Mouse (Mus musculus) midbrain, embryonic 12.5 days (tissue): ENCODE data around the gene 2810408A11Rik. TPM values are rescaled to one million over a fixed set of nuclear protein-coding genes. Genes with fewer than 3 reads are reported as not detected.

Source experiments
- ATAC-seq: fragments of 200-750 bp; cut with Nextera tagmentation; 2 replicates; pipeline ENCODE4 v1.8.0; 2017; ENCODE audit warnings: low read depth, moderate TSS enrichment, moderate library complexity; ENCODE audit not compliant: low FRiP score
- H3K27ac ChIP-seq: fragments of 300-500 bp; sonication (generic); replicated peaks from 2 replicates; pipeline ENCODE4 v1.5.1; 2016; ENCODE audit warnings: mild to moderate bottlenecking
- H3K27me3 ChIP-seq: fragments of 300-500 bp; sonication (generic); 2 replicates; pipeline ENCODE4 v1.6.1; 2016; ENCODE audit warnings: mild to moderate bottlenecking
- H3K36me3 ChIP-seq: fragments of 300-500 bp; sonication (generic); 2 replicates; pipeline ENCODE4 v1.6.1; 2016
- H3K4me1 ChIP-seq: fragments of 300-500 bp; sonication (generic); 2 replicates; pipeline ENCODE4 v1.6.1; 2016
- H3K4me2 ChIP-seq: fragments of 300-500 bp; sonication (generic); replicated peaks from 2 replicates; pipeline ENCODE4 v1.6.1; 2016; ENCODE audit warnings: mild to moderate bottlenecking, moderate library complexity
- H3K4me3 ChIP-seq: fragments of 300-500 bp; sonication (generic); 2 replicates; pipeline ENCODE4 v1.5.1; 2016; ENCODE audit warnings: mild to moderate bottlenecking
- H3K9ac ChIP-seq: fragments of 300-500 bp; sonication (generic); replicated peaks from 2 replicates; pipeline ENCODE4 v1.6.1; 2016; ENCODE audit warnings: mild to moderate bottlenecking, moderate library complexity
- H3K9me3 ChIP-seq: fragments of 300-500 bp; sonication (generic); 2 replicates; pipeline ENCODE4 v1.6.1; 2016; ENCODE audit warnings: mild to moderate bottlenecking
- WGBS: fragments of 180-500 bp; shearing (Covaris S2); methylation state at CpG from one replicate; pipeline ENCODE4 v1.1.7; 2016; 5-methylcytosine and 5-hydroxymethylcytosine counted together
- polyA plus RNA-seq: library from polyadenylated mRNA; unstranded; fragments of >200 nt; fragmentation: Nextera tagmentation; extraction: Ambion mirVana; gene quantifications from 2 replicates; pipeline ENCODE4 v1.2.1, GENCODE M21; 2016

The 2810408A11Rik gene
- polyA plus RNA-seq, 1 experiment from 2014 or later = 21.8 TPM

GRCm38 (mm10) chr11:69929712-69930111 is 28.9 kb upstream of the 2810408A11Rik start:
- Histone ChIP-seq H3K9ac (no peak overlapping the region), H3K9me3 (no peaks in the 10 kb centered on the region), H3K4me2 (no peak overlapping the region), H3K36me3 (no peaks in the 10 kb centered on the region), H3K4me3 (no peak overlapping the region), H3K27ac (no peak overlapping the region), H3K4me1 (peaks cover 3% of the 10 kb centered on the region; the same call in 1 of the 2 replicates), H3K27me3 (peaks cover 11% of the 10 kb centered on the region)
- 88% methylated on average over 4 of the region's 4 CpGs for WGBS
- no peak for ATAC-seq

GRCm38 (mm10) chr11:69927501-69927900 is 26.7 kb upstream of the 2810408A11Rik start:
- no peak overlapping the region for H3K4me2 ChIP-seq
- 97% methylated on average over 2 of the region's 2 CpGs for WGBS
- peaks cover 3% of the 10 kb centered on the region for H3K4me1 ChIP-seq
- H3K9me3 ChIP-seq = no peaks in the 10 kb centered on the region
- H3K36me3 ChIP-seq = no peaks in the 10 kb centered on the region
- no peak overlapping the region for H3K9ac ChIP-seq
- H3K27me3 ChIP-seq = no peaks in the 10 kb centered on the region
- no peak overlapping the region for H3K27ac ChIP-seq
- no peak for ATAC-seq
- H3K4me3 ChIP-seq = no peak overlapping the region

- Histone ChIP-seq H3K36me3 (peaks cover 13% of the 10 kb centered on the region), H3K4me1 (peaks cover 22% of the 10 kb centered on the region), H3K4me2 (no peak overlapping the region), H3K9ac (no peak overlapping the region), H3K4me3 (no peak overlapping the region), H3K27me3 (no peaks in the 10 kb centered on the region), H3K27ac (no peak overlapping the region), H3K9me3 (no peaks in the 10 kb centered on the region)
- no peak for ATAC-seq
- WGBS = 69% methylated on average over 3 of the region's 3 CpGs
Observed at GRCm38 (mm10) chr11:69922796-69923195, 22.0 kb upstream of the 2810408A11Rik start.

- H3K9me3 ChIP-seq = no peaks in the 10 kb centered on the region
- 5% methylated on average over 12 of the region's 12 CpGs for WGBS
- H3K4me2 ChIP-seq = peak overlapping the region; percentile 62
- ATAC-seq = no peak
- no peaks in the 10 kb centered on the region for H3K27me3 ChIP-seq
- peak overlapping the region; percentile 98 for H3K4me3 ChIP-seq
- H3K9ac ChIP-seq = peak overlapping the region; percentile 63
- H3K27ac ChIP-seq = peak overlapping the region; percentile 95
- H3K4me1 ChIP-seq = peaks cover 22% of the 10 kb centered on the region
- peaks cover 19% of the 10 kb centered on the region for H3K36me3 ChIP-seq
Observed at GRCm38 (mm10) chr11:69922012-69922756, 21.4 kb upstream of the 2810408A11Rik start.

- peaks cover 27% of the 10 kb centered on the region for H3K36me3 ChIP-seq
- H3K9ac ChIP-seq = peak within 1 kb of the TSS; percentile 95
- H3K27ac ChIP-seq = peak within 1 kb of the TSS; percentile 95
- H3K4me3 ChIP-seq = peak within 1 kb of the TSS; percentile 98
- peaks cover 23% of the 10 kb centered on the region for H3K4me1 ChIP-seq
- whole genome bisulfite sequencing = under 1% methylated on average over 78 of the region's 78 CpGs
- H3K4me2 ChIP-seq = peak within 1 kb of the TSS; percentile 96
- no peaks in the 10 kb centered on the region for H3K9me3 ChIP-seq
- ATAC-seq = peak; percentile 95
- H3K27me3 ChIP-seq = no peaks in the 10 kb centered on the region
Observed at GRCm38 (mm10) chr11:69921114-69922011, 20.6 kb upstream of the 2810408A11Rik start, which contains the start of gene Eif5a. Eif5a (minus strand) TSS chr11:69921958.

GRCm38 (mm10) chr11:69920266-69921031 is 19.7 kb upstream of the 2810408A11Rik start:
- H3K27ac ChIP-seq = peak overlapping the region; percentile 95
- peak overlapping the region; percentile 98 for H3K4me3 ChIP-seq
- H3K9ac ChIP-seq = peak overlapping the region; percentile 95
- peaks cover 36% of the 10 kb centered on the region for H3K36me3 ChIP-seq
- H3K27me3 ChIP-seq = no peaks in the 10 kb centered on the region
- peaks cover 32% of the 10 kb centered on the region for H3K4me1 ChIP-seq
- H3K4me2 ChIP-seq = peak overlapping the region; percentile 96
- 1% methylated on average over 51 of the region's 65 CpGs for WGBS
- ATAC-seq = peak; percentile 47
- no peaks in the 10 kb centered on the region for H3K9me3 ChIP-seq

GRCm38 (mm10) chr11:69919661-69920265 is 19.0 kb upstream of the 2810408A11Rik start:
- no peaks in the 10 kb centered on the region for H3K9me3 ChIP-seq
- H3K27me3 ChIP-seq = no peaks in the 10 kb centered on the region
- H3K4me1 ChIP-seq = peaks cover 39% of the 10 kb centered on the region
- peak overlapping the region; percentile 98 for H3K4me3 ChIP-seq
- 2% methylated on average over 17 of the region's 17 CpGs for WGBS
- no peak for ATAC-seq
- peak overlapping the region; percentile 95 for H3K9ac ChIP-seq
- peak overlapping the region; percentile 96 for H3K4me2 ChIP-seq
- H3K27ac ChIP-seq = peak overlapping the region; percentile 95
- H3K36me3 ChIP-seq = peaks cover 41% of the 10 kb centered on the region

GRCm38 (mm10) chr11:69919053-69919452 is 18.3 kb upstream of the 2810408A11Rik start:
- Histone ChIP-seq H3K9ac (peak overlapping the region; percentile 95; the same call in 1 of the 2 replicates), H3K27me3 (no peaks in the 10 kb centered on the region), H3K4me3 (peak overlapping the region; percentile 98), H3K4me1 (peaks cover 45% of the 10 kb centered on the region), H3K9me3 (no peaks in the 10 kb centered on the region), H3K36me3 (peaks cover 41% of the 10 kb centered on the region), H3K4me2 (peak overlapping the region; percentile 96), H3K27ac (peak overlapping the region; percentile 95)
- ATAC-seq = no peak
- WGBS = 80% methylated on average over 9 of the region's 9 CpGs

GRCm38 (mm10) chr11:69918118-69918517 is 17.3 kb upstream of the 2810408A11Rik start:
- H3K4me1 ChIP-seq = peaks cover 51% of the 10 kb centered on the region
- no peak for ATAC-seq
- WGBS = 91% methylated on average over 5 of the region's 5 CpGs
- no peaks in the 10 kb centered on the region for H3K9me3 ChIP-seq
- H3K4me2 ChIP-seq = no peak overlapping the region
- no peaks in the 10 kb centered on the region for H3K27me3 ChIP-seq
- H3K36me3 ChIP-seq = peaks cover 44% of the 10 kb centered on the region
- no peak overlapping the region for H3K4me3 ChIP-seq
- no peak overlapping the region for H3K27ac ChIP-seq
- H3K9ac ChIP-seq = no peak overlapping the region

- peaks cover 50% of the 10 kb centered on the region for H3K36me3 ChIP-seq
- H3K4me3 ChIP-seq = no peak overlapping the region
- no peak overlapping the region for H3K9ac ChIP-seq
- peaks cover 50% of the 10 kb centered on the region for H3K4me1 ChIP-seq
- H3K27ac ChIP-seq = no peak overlapping the region
- no peak overlapping the region for H3K4me2 ChIP-seq
- 93% methylated on average over 8 of the region's 8 CpGs for WGBS
- ATAC-seq = no peak
- no peaks in the 10 kb centered on the region for H3K9me3 ChIP-seq
- no peaks in the 10 kb centered on the region for H3K27me3 ChIP-seq
Observed at GRCm38 (mm10) chr11:69917379-69917948, 16.7 kb upstream of the 2810408A11Rik start.
